Mouse (Mus musculus) limb, embryonic 12.5 days (tissue): Measurements from ENCODE around the gene BC029722. TPM values are rescaled to one million over a fixed set of nuclear protein-coding genes. Genes with fewer than 3 reads are reported as not detected.

Experiments
- ATAC-seq: fragments of 200-750 bp; cut with Nextera tagmentation; 2 replicates; pipeline ENCODE4 v1.8.0; 2017; ENCODE audit warnings: low read depth, moderate TSS enrichment; ENCODE audit not compliant: insufficient number of reproducible peaks, insufficient read depth, low FRiP score, low TSS enrichment
- H3K27ac ChIP-seq: fragments of 300-500 bp; sonication (generic); 2 replicates; pipeline ENCODE4 v1.5.1; 2016; ENCODE audit warnings: mild to moderate bottlenecking, moderate library complexity
- H3K27me3 ChIP-seq: fragments of 300-500 bp; sonication (generic); 2 replicates; pipeline ENCODE4 v1.6.1; 2016; ENCODE audit warnings: mild to moderate bottlenecking, moderate library complexity
- H3K36me3 ChIP-seq: fragments of 300-500 bp; sonication (generic); 2 replicates; pipeline ENCODE4 v1.6.1; 2016; ENCODE audit warnings: mild to moderate bottlenecking, moderate library complexity
- H3K4me1 ChIP-seq: fragments of 300-500 bp; sonication (generic); replicated peaks from 2 replicates; pipeline ENCODE4 v1.6.1; 2016
- H3K4me2 ChIP-seq: fragments of 300-500 bp; sonication (generic); 2 replicates; pipeline ENCODE4 v1.6.1; 2016; ENCODE audit warnings: mild to moderate bottlenecking, moderate library complexity
- H3K4me3 ChIP-seq: fragments of 300-500 bp; sonication (generic); replicated peaks from 2 replicates; pipeline ENCODE4 v1.5.1; 2016; ENCODE audit warnings: mild to moderate bottlenecking
- H3K9ac ChIP-seq: fragments of 300-500 bp; sonication (generic); replicated peaks from 2 replicates; pipeline ENCODE4 v1.6.1; 2016; ENCODE audit warnings: mild to moderate bottlenecking, moderate library complexity
- H3K9me3 ChIP-seq: fragments of 300-500 bp; sonication (generic); 2 replicates; pipeline ENCODE4 v1.6.1; 2016; ENCODE audit warnings: mild to moderate bottlenecking, moderate library complexity
- WGBS: fragments of 180-500 bp; shearing (Covaris S2); methylation state at CpG from one replicate; pipeline ENCODE4 v1.1.7; 2016; 5-methylcytosine and 5-hydroxymethylcytosine counted together
- polyA plus RNA-seq: library from polyadenylated mRNA; unstranded; fragments of >200 nt; fragmentation: Nextera tagmentation; extraction: Ambion mirVana; gene quantifications from 2 replicates; pipeline ENCODE4 v1.2.1, GENCODE M21; 2016

BC029722 gene
- polyA plus RNA-seq = 13.0 and 13.5 TPM in 2 replicates

DNA sequence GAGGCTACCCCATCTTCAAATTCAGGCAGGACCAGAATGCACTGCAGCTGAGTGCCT lies at the start of gene BC029722:
Gene BC029722 (minus strand): TSS at position 35 of the 57 bp plus-strand sequence.
- 0 out of 2 replicates have a peak, but pooled peaks cover 4% of the 10 kb centered on the region for H3K27me3 ChIP-seq
- H3K36me3 ChIP-seq = peaks cover 50% of the 10 kb centered on the region

DNA sequence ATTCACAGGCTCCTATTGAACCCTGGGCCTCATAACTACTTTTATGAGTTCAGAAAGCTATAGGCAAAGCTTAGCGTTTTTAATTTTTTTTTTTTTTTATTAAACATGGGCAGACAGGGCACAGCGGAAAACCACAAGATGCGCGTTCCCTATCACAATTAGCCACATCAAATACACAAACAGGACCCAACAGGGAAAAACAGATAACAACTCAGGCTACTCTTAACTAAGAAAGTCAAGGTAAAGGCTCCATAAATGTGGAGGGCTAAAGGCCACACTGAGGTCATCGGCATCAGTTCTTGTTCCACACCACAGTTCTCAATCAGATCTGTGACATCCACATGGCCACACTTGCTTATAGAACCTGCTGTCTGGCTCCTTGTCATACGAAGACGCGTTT lies 49.1 kb upstream of the BC029722 start:
- Histone ChIP-seq H3K4me2 (no peak overlapping the region), H3K9me3 (no peaks in the 10 kb centered on the region), H3K4me1 (peaks cover 40% of the 10 kb centered on the region), H3K36me3 (peaks cover 17% of the 10 kb centered on the region), H3K9ac (no peak overlapping the region), H3K27me3 (no peaks in the 10 kb centered on the region), H3K4me3 (no peak overlapping the region), H3K27ac (no peak overlapping the region)
- 95% methylated on average over 8 of the region's 8 CpGs for WGBS
- no peak for ATAC-seq

More for the DNA sequence above, at the start of gene BC029722:
- Histone ChIP-seq H3K27ac (peak within 1 kb of the TSS; percentile 73), H3K4me2 (peak within 1 kb of the TSS; percentile 95), H3K4me3 (peak within 1 kb of the TSS; percentile 68), H3K9me3 (no peaks in the 10 kb centered on the region), H3K9ac (peak within 1 kb of the TSS; percentile 79), H3K4me1 (peaks cover 26% of the 10 kb centered on the region)
- no peak for ATAC-seq

DNA sequence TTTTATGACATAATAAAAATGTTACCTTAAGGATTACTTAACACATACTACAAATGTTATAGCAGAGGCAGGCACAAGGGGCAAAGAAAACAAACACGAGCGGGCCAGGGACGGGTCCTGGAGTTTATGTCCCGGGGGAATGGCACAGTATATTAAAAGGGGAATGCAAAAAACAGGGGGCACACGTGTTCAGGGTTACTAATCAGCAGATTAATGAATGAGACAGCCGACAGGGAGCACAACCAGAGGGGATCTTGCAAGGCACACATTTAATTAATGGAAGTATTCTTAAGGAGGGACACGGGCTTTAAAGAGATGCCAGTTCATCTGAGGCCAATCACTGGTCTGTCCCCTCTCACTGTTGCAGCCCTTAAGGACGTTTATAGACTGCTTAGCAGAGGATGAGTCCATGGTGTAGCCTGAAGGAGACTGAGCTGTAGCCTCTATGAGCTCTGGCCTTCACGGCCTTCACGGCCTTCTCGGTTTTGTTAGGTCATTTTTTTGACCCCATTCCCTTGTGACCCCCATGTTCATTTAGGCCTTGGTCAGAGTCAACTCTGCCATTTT lies 44.2 kb upstream of the BC029722 start:
- H3K4me3 ChIP-seq = no peak overlapping the region
- ATAC-seq = peak; percentile 87
- peaks cover 12% of the 10 kb centered on the region for H3K36me3 ChIP-seq
- no peaks in the 10 kb centered on the region for H3K9me3 ChIP-seq
- no peaks in the 10 kb centered on the region for H3K27me3 ChIP-seq
- peak overlapping the region; percentile 70; the same call in 1 of the 2 replicates for H3K27ac ChIP-seq
- no peak overlapping the region for H3K9ac ChIP-seq
- 27% methylated on average over 11 of the region's 11 CpGs for WGBS
- H3K4me2 ChIP-seq = peak overlapping the region; percentile 35
- peaks cover 27% of the 10 kb centered on the region for H3K4me1 ChIP-seq

DNA sequence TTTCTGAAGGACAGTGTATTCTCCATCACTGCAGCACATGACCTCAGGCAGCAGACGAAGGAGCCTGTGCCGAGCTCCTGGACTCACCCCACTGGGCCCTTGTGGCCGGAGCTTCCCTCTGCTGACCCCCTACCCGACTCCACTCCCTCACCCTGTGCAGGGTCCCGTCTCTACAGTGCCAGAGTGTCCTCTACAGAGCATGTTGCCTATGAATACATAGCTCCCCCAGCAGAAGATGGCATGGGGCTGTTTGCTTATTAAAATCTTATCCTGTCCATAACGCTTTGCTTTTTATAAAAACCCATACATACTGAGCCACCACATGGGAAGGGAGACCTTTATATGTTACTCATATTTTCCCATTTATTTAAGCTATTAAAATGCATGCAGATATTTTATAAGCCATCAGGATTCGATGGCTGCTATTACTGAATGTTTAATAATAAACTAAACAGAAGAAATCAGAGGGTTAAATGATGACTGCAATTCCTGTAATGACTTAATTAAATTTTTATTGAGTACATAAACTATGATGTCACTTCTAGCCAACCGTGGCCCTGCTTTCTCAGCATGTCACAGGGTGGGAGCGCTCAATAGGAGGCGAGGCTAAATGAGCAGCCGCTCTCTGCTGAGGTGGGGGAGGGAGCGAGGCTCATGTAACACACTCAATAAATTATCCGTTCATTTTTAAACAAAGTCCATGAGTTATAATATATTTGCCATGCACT lies 43.5 kb upstream of the BC029722 start:
- Histone ChIP-seq H3K9me3 (no peaks in the 10 kb centered on the region), H3K4me2 (peak overlapping the region; percentile 35), H3K27me3 (no peaks in the 10 kb centered on the region), H3K9ac (no peak overlapping the region), H3K27ac (peak overlapping the region; percentile 83), H3K4me3 (no peak overlapping the region), H3K36me3 (peaks cover 12% of the 10 kb centered on the region), H3K4me1 (peaks cover 27% of the 10 kb centered on the region)
- 35% methylated on average over 13 of the region's 13 CpGs for WGBS
- ATAC-seq = peak; percentile 94

DNA sequence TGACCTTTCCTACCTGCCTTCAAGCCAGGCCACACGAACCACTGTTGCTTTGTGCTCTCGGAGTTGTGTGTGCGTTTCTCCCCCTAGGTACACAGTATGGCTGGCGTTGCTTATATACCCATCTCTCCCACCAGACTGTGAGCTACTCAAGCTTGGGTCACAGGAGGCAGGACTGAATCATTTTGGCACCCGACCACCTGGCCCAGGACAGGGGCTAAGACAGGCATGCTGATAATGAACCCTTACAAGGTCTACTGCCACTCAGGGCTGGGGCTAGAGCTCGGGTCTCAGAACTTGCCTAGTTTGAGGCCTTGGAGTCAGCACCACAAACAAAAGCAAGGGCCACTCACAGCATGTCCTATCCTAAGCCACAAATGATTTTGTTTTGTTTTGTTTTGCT lies 42.4 kb upstream of the BC029722 start:
- Histone ChIP-seq H3K4me3 (no peak overlapping the region), H3K27me3 (no peaks in the 10 kb centered on the region), H3K4me2 (no peak overlapping the region), H3K36me3 (peaks cover 16% of the 10 kb centered on the region), H3K9me3 (no peaks in the 10 kb centered on the region), H3K9ac (no peak overlapping the region), H3K27ac (no peak overlapping the region), H3K4me1 (peaks cover 27% of the 10 kb centered on the region)
- WGBS = 88% methylated on average over 6 of the region's 6 CpGs
- ATAC-seq = no peak

DNA sequence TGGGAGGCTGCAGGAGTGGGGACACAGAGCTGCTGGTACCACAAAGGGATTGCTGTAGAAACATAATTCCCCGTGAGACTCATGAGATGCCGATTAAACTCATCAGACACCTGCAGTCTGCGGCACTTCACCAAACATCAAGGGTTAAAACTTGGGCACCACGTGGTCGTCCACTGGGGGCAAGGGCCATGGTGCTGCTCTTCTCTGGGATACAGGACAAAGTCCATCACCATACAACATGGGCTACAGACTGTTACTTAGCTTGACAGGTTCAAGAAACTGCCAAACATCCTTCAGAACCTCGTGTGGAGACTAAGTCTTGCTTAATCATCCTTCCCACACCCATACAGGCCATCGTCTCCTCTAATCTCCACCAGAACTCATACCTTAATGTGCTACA lies 40.9 kb upstream of the BC029722 start:
- 86% methylated on average over 7 of the region's 7 CpGs for WGBS

DNA sequence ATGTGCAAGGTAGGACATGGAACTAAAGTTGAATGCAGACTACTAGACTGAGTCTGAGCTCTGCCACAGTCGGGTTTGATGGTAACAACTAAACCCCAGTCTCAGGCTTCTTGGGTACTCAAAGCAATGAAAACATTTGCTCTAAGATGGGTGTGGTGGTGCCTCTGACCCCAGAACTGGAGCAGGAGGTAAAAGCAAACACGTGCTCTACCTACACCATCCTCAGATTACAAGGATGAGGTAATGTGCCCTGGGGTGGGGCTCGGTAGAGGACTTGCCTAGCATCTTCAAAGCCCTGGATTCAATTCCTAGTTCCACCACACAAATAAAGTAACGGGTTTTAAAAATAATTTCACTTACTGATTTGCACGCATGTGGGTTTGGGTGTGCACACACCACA lies 33.3 kb upstream of the BC029722 start:
- ATAC-seq = no peak
- 83% methylated on average over 5 of the region's 5 CpGs for WGBS
- H3K36me3 ChIP-seq = peaks cover 77% of the 10 kb centered on the region

More for the DNA sequence above, 40.9 kb upstream of the BC029722 start:
- no peak for ATAC-seq
- Histone ChIP-seq H3K36me3 (peaks cover 26% of the 10 kb centered on the region), H3K27ac (no peak overlapping the region), H3K9me3 (no peaks in the 10 kb centered on the region), H3K9ac (no peak overlapping the region), H3K4me3 (no peak overlapping the region), H3K4me1 (peaks cover 27% of the 10 kb centered on the region), H3K4me2 (no peak overlapping the region), H3K27me3 (no peaks in the 10 kb centered on the region)

DNA sequence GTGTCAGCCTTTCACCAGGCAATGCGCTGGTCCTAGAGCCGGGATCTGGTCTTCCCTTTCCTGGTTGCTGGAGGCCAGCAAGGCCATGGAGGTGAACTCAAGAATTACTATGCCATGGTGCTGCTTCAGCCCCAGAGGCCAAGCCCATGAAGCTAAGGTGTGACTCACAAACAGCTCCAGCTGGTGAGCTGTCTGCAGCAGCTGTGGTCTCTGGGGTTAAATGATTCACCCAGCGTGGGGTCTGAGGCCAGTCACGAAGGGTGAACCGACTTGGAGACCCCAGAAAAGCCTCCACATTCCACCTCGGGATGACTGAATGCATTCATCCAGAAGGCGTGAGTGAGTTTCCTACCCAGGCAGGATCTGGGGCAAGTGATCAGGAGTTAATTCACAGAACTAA lies 30.9 kb upstream of the BC029722 start:
- Histone ChIP-seq H3K9ac (no peak overlapping the region), H3K4me3 (no peak overlapping the region), H3K4me2 (no peak overlapping the region), H3K27ac (no peak overlapping the region), H3K9me3 (no peaks in the 10 kb centered on the region), H3K36me3 (peaks cover 85% of the 10 kb centered on the region), H3K27me3 (no peaks in the 10 kb centered on the region), H3K4me1 (peaks cover 19% of the 10 kb centered on the region)
- 79% methylated on average over 7 of the region's 7 CpGs for WGBS
- no peak for ATAC-seq

More for the DNA sequence above, 33.3 kb upstream of the BC029722 start:
- Histone ChIP-seq H3K27me3 (no peaks in the 10 kb centered on the region), H3K27ac (no peak overlapping the region), H3K9ac (no peak overlapping the region), H3K4me2 (no peak overlapping the region), H3K4me3 (no peak overlapping the region), H3K4me1 (peaks cover 6% of the 10 kb centered on the region), H3K9me3 (no peaks in the 10 kb centered on the region)

DNA sequence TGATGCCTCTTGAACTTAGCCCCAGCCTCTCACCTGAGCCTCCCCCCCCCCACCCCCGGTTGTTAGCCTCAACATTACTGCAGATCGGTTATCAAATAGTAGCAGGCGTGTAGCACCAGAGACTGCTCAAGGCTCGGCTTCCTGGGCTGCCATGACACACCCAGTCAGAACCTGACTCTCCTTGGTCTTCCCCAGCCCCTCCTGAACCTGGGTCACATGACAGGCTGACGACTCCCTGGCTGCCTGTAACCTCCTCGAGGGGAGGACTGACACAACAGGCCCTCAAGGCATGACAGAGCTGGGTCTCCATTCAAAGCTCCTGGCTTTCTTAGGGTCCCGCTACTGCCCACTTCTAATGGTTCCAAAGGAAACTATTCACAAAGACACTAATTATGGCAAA lies 30.2 kb upstream of the BC029722 start:
- H3K9ac ChIP-seq = no peak overlapping the region
- no peak overlapping the region for H3K27ac ChIP-seq
- no peak overlapping the region for H3K4me3 ChIP-seq
- peaks cover 19% of the 10 kb centered on the region for H3K4me1 ChIP-seq
- no peaks in the 10 kb centered on the region for H3K9me3 ChIP-seq
- no peak for ATAC-seq
- no peak overlapping the region for H3K4me2 ChIP-seq
- 59% methylated on average over 7 of the region's 7 CpGs for WGBS
- peaks cover 86% of the 10 kb centered on the region for H3K36me3 ChIP-seq
- no peaks in the 10 kb centered on the region for H3K27me3 ChIP-seq

DNA sequence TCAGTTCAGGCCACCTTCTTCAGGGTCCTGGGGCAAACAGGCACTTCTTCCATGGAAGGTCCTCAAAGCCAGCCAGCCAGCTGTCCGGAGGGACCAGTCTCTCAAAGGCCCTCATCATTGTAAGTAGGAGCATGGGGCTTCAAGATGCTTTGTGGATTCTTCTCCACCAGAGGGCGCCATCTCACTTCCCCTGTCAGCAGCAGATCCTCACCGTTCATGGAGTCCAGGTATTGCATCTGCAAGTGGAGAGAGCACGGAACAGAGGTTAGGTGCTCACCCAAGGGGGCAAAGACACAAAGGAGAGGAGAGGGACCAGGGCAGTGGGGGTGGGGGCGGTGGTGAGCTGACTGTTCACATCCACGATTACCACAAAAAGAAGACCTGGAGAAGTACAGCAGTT lies 29.1 kb upstream of the BC029722 start:
- Histone ChIP-seq H3K27ac (peak overlapping the region; percentile 47; the same call in 1 of the 2 replicates), H3K4me3 (no peak overlapping the region), H3K4me2 (no peak overlapping the region), H3K36me3 (peaks cover 79% of the 10 kb centered on the region), H3K27me3 (no peaks in the 10 kb centered on the region), H3K9me3 (no peaks in the 10 kb centered on the region), H3K9ac (no peak overlapping the region), H3K4me1 (peaks cover 19% of the 10 kb centered on the region)
- 38% methylated on average over 6 of the region's 6 CpGs for whole genome bisulfite sequencing
- ATAC-seq = peak; percentile 29; the same call in 1 of the 2 replicates

DNA sequence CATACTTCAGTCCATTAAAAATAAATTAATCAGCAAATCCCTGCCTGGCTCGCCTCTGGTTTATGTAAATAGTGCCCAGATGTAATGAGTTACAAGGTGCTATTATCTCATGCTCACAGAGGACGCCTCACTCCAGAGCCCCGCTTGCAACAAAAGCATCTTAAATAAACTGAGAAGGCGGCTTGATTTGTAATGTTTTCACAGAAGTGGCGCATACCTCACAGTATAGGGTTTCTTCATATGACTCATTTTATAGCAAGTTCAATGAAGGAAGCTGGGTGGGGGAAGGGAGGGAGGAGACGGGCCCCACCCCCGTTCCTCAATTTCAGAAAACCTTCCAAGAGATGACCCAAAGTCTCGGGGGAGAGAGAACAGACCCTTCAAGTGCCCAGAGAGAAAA lies 27.7 kb upstream of the BC029722 start:
- ATAC-seq = no peak
- 76% methylated on average over 8 of the region's 8 CpGs for WGBS
- H3K4me2 ChIP-seq = no peak overlapping the region
- peaks cover 66% of the 10 kb centered on the region for H3K36me3 ChIP-seq
- H3K9me3 ChIP-seq = no peaks in the 10 kb centered on the region
- H3K27ac ChIP-seq = peak overlapping the region; percentile 47; the same call in 1 of the 2 replicates
- H3K27me3 ChIP-seq = no peaks in the 10 kb centered on the region
- no peak overlapping the region for H3K9ac ChIP-seq
- H3K4me1 ChIP-seq = peaks cover 19% of the 10 kb centered on the region
- no peak overlapping the region for H3K4me3 ChIP-seq

DNA sequence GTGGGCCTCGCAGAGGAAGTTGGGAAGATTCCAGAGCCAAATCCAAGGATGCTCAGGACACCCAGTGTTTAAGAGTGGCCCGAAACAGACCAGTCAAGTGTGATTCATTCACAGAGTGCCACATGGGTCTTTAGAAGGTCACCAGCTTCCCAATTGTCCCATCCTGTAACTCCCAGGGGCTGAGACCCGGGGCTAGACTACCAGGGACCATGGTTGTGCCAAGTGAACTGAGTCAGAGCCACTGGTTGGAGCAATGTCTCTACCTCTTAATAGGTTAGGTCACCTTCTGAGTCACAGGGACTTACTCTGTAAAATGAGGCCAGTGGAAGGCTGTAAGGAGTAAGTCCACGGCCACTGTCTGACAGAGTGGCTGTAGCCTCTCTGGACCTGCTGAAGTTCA lies 19.7 kb upstream of the BC029722 start:
- Histone ChIP-seq H3K4me2 (no peak overlapping the region), H3K27ac (no peak overlapping the region), H3K9me3 (no peaks in the 10 kb centered on the region), H3K4me1 (no peaks in the 10 kb centered on the region), H3K4me3 (no peak overlapping the region), H3K9ac (no peak overlapping the region), H3K27me3 (no peaks in the 10 kb centered on the region; the same call in 1 of the 2 replicates), H3K36me3 (no peaks in the 10 kb centered on the region)
- ATAC-seq = no peak
- WGBS = 81% methylated on average over 4 of the region's 4 CpGs
